Mouse (Mus musculus) frontal cortex, postnatal 36 days (tissue): ENCODE measurements around the gene Batf.

Source experiments
- DNase-seq, 2 experiments: peaks; one replicate each; pipeline ENCODE4 v3.0.0; 2022; ENCODE audit warnings: low spot score in 2 of 2

Gene Batf

DNA sequence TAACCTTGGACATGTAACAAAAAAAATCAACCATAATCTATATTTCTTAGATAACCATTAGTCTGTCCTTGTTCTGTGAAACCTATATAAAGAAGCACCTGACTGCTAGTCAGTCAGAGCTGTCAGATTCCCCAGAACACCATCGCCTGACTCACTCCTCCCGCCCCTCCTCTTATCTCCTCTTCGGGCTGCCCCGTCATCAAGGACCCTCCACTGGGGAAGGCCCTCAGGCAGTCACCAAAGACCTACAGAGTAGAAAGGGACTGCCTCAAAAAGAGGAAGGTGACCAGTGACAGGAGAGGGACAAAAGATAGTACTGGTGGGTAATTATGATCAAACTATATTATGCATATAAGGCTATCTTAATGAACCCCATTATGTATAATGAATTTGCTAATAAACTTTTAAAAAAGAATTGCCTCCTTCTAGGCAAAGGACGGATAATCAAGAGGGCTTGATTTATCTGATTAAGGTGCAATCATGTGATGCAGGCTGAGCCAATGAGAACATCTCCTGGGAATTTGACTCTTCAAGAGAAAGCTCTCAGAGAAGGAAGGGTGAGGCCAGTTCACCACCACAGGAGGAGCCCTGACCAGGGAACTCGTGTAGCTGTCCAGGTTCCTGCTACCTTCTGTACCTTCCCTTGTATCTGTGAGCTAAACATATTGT, 40.4 kb downstream of the Batf start:
- no peak for DNase-seq

DNA sequence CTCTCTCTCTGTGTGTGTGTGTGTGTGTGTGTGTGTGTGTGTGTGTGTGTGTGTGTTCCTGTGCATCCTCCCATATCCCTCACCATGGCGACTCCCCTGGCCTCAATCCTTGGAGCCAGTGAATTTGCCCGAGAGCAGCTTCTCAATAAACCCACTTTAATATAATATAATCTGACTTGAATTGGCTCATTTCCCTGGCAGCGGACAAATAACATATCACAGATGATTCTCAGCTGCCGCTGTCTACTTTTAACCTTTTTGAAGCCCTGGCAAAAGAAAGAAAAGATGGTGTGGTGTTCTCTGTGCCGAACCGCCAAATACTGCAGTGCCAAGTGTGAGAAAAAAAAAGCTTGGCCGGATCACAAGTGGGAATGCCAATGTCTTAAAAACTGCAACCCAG, 41.7 kb downstream of the Batf start:
- DNase-seq: no peak

DNA sequence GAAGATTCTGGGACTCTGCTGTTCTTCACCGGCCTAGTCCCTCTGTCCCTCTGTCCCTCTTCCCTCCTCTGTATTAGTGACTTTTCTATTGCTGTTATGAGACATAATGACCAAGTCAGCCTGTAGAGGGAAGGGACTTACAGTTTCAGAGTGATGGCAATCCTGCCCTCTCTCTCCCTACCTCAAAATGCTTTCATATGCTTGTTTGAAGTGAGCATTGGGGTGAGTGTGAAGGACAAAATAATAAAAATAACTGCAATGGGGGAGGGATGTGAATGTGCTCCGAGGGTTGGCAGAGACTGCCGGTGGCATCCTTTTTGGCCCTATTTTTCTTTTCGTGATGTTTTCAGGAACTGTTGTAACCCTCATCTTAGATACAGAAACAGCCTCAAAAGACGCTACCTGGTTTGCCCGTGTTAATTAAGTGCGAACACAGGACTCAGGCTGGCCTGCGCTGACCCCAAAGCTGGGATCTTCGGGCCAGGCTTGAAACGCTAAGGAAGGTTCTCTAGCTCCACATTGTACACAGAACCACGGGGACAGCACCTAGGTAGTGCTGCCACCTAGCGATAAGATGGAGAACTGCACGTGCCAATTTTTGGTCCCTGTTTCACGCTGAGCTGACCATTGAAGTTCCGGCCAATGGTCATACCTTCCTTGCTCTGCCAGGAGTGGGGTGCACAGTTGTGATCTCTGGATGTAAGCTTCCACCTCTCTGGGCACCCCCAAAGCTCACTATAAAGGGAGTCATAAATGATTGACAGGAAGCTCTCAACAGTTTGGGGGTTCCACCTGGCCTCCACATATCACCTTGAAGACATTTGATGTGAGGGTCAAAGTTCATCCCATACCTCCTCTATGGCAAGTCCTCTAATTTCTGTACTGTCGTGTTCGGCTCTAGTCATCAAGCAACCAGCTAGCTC, 42.8 kb downstream of the Batf start:
- peak; percentile 54 to 59 for DNase-seq

DNA sequence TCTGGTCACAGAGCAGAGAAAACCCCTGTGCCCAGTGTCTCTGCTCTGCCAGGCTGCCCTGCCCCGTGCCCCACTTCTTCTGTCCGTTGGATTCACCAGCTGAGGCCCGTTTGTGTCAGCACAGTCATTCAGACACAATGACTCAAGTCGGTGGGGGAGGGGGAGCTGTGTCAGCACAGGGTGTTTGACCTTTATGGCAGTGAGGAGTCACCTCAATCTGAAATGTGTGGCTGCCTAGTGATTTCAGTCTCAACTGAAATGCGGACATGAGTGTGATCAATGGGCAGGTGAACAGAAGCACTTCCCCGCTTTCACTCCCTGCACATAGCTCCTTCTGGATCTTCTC, 43.4 kb downstream of the Batf start:
- no peak for DNase-seq

DNA sequence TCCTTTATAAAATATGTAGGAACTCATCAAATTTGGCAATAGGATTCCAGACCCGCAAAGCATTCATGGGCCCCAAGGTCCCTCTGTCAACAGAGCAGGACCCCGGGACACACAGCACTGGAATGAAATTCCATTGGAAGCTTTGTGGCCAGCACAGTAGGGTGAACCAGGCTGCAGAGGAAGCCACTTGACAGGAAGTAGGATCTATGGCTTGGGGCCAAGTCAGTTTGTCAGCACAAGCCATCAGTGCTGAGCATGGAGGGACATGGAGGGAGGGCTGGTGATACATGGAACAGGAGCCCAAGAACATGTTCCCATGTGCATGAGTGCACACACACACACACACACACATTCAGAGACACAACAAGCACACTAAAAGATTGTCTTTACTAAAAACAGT, 49.7 kb downstream of the Batf start:
- no peak for DNase-seq

DNA sequence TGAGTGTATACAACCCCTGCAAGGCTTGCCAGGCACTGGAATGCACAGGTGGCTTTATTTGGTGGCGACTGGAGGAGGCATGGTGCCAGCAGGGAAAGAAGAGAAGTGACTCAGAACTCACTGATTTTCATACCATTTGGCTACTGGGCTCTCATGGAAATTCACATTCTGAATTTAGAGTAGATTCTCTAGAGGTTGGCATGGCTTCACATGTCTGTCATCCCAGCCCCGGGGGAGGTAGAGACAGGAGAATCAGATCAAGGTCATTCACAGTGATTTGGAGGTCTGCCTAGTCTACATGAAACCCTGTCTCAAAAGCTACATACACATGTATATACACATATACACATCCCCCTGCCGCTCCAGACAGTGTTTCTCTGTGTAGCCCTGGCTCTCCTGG, 50.5 kb downstream of the Batf start:
- peak; percentile 26 to 44 for DNase-seq

DNA sequence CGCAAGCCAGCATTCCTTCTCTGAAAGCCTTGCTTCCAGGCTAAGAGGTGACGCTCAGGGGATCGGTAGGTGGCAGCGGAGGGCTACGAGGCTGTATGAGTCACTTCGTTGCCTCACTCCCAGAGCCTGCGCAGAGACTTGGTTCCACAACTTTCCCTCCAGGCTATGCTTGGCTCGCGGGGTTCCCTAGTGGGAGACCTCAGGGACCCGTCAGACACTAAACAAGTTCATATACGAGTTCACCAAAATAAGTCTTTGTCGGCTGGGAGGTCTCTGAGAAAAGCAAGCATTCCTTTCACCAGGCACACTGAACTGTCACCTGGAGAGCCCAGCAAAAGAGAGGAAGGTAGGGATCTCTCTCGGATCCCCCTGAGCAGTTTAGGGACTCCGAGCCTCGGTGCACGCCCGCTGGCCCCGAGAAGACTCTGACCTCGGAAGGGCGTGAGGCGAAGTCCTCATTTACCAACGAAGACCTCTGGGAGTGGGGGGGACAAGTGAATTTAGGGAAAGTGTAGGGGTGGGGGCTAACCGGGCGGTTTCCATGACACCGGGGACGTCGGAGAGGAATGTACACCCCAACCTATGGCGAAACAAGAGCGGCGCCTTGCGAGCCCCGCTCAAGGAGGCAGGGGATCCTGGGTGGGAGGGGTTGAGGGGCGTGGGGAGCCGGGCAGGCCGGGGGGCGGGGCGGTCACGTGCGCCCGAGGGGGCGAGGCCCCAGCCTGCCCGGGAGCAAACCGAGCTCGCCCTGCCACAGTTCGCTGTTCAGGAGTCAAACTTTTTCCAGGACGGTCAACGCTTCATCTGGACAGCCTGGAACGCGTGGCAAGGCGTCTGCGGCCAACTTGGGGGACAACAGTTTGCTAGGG, 59.6 kb downstream of the Batf start, which contains the start of gene Flvcr2:
TSS of gene Flvcr2 (plus strand) at position 713 of the 869 bp plus-strand sequence.
- peak; percentile 65 to 73 for DNase-seq

DNA sequence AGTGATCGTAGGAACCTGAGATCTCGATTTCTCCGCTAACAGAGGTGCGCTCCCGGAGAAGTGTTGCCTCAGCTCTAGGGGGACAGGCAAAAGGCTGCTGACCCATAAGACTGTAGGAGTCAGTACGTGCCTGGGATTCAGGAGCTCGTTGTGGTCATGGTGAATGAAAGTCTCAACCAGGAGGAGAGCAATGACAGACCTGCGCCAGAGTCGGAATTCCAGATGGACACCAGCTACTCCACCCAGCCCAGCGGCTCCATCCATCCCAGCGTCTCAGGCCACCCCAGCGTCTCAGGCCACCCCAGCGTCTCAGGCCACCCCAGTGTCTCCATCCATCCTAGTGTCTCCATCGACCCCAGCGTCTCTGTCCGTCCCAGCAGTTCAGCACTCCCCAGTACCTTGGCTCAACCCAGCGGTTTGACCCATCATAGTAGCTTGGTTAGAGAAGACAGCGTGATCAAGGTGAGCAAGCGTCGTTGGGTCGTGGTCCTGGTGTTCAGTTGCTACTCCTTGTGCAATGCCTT, 60.3 kb downstream of the Batf start:
- DNase-seq: no peak

DNA sequence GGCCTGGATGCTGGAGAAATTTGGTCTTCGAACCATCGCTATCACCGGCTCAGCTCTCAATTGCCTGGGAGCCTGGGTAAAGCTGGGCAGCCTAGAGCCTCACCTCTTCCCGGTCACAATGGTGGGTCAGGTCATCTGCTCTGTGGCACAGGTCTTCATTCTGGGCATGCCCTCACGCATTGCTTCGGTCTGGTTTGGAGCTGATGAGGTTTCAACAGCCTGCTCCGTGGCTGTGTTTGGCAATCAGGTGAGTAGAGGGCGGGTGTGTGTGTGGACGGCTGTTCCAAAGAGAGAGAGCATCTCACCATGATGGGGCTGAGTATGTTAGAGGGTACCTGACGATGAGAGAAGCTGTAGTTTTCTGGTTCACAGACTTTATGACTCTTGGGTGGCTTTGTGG, 60.9 kb downstream of the Batf start:
- DNase-seq: no peak

DNA sequence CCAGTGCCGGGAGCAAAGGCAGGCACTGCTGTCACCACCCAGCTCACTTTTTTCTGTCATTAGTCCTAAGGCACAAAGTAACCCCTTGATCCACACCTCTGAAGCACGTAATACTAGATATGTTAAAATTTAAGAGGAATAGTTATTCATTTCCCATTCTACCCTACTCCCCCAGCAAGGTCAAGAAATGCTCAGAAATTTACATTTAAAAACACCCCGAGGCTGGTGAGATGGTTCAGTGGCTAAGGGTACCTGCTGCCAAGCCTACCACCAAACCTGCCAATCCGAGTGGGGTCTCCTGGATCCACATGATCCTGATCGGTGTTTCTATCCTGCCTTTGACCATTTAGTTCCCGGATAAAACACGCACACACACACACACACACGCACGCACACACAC, 63.4 kb downstream of the Batf start:
- DNase-seq: no peak

DNA sequence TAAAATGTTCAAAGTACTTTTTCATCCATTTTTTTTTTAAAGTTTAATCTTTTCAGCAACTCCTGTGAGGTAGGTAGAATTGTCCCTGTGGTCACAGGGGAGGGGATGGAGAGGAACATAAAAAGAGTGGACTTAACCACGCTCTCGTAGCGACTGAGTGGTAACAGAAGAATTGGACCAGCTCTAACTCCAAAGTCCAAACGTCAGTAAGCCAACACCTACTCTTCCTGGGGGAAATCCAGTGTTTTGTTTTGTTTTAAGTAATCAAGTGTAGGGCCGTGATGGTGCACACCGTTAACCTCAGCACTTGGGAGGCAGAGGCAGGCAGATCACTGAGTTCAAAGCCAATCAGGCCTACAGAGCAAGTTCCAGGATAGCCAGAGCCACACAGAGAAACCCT, 65.6 kb downstream of the Batf start:
- no peak for DNase-seq

DNA sequence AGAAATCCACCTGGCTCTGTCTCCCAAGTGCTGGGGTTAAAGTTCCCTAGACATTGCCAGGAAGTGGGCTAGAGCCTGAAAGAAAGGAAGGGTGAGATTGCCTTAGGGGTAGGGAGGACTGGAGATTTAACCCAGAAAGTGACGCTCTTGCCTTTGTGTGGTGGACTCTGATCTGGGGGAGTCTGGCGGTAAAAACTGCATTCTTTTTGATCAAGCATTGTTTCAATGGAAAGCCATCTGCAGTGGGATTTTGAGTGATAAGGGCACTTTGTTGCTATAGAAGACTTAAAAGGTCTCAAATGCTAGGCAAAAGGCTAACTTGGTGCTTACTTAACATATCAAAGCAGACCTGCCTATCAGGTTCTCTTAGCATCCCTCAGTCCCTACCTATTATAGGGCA, 66.8 kb downstream of the Batf start:
- DNase-seq: no peak

DNA sequence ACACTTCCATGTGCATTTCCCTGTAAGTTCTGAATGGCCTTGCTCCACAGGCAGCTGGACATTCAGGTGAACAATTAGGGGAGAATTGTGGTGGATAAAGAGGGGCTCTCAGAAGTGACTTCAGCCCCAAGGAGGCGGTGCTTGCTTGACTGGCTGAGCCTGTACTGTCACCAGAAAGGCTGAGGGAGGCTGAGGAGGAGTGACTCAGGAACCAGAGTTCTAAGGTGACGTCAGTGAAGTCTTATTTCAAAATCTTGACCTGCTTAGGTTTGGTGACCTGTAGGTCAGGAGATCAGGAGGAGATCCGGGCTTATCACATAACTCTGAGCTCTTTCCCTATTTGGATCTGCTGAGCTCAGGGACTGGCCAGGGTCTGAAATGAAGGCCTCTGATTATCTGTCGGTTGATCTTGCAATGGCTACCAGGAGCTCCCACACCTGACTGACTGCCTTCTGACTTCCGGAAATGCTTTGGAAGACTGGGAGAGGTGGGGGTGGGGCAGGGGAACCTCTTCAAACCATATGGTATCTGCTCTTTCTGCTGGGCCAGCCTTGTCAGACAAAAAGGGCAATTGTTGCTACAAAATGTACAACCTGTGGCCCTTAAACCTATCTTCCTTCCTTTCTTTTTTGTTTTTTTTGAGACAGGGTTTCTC, 68.3 kb downstream of the Batf start:
- no peak for DNase-seq

DNA sequence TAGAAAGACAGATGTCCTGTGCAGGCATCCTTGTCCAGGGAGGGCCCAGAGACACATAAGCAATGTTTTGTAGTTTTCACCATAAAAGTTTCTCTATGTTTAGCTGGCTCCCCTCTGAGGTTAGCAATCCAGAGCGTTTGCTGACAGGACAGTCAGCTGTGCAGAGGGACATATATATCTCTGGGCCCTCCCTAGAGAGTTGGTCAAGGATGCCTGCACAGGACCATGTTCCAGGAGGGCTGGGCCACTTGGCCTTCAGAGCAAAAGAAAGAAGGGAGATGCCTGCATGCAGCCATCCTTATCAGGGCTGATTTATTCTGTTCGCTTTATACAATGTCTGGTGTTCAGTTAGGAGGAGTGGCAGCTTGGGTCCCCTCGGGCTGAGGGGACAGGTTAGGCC, 70.0 kb downstream of the Batf start:
- DNase-seq: no peak

DNA sequence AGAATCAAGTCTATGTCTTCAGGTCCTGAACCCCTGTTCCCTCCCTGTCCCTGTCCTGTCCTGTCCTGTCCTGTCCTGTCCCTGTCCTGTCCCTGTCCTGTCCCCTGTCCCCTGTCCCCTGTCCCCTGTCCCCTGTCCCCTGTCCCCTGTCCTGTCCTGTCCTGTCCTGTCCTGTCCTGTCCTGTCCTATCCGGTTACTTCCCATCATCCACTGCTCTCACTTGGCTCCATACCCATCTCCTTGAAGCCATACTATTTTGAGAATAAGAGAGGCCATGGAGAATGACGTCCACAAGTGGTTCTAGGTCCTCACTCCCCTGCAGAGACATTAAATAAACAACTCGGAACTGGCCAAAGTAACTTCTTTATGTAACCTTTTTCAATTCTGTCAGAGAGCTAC, 70.6 kb downstream of the Batf start:
- no peak for DNase-seq
